Comparison of ENCODE assay signal across 38 mouse cellular contexts in the genomic region with DNA sequence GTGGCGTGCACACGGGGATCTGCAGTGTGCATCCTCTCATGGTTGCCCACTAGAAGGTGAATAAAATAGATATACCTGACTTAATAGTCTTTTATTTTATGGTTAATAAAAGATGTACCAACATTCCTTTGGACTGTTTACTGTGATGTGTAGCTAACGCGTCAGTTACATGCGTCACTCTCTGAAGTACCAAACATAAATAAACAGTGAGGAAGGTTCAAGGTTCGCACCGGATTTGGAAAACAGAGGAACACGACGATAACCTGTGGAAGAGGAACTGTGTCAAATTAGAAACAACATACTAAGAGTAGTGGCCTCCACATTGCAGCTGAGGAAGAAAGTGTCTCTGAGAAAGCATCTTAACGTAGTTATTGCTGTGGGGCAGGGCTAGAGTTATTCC. TPM values are rescaled to one million over a fixed set of nuclear protein-coding genes. Genes with fewer than 3 reads are reported as not detected.
"Had no signal": no experiment of that assay in that cellular context is flagged by ENCODE, and none has a peak within 500 bp of the region (broad histone marks: within the 10 kb centered on the region; RNA-seq: fewer than 3 reads in every experiment).

No protein-coding gene starts in this region.

- ATAC-seq: hindbrain, embryonic 16.5 days; inflammation-experienced regulatory T-cells, adult 6 months; intestine, embryonic 15.5 days; intestine, postnatal 0 days had no signal

- H3K4me1 ChIP-seq: heart, embryonic 10.5 days; heart, embryonic 12.5 days; hindbrain, embryonic 10.5 days; hindbrain, embryonic 13.5 days; intestine, embryonic 15.5 days; limb, embryonic 12.5 days had no signal

- H3K9ac ChIP-seq: heart, embryonic 12.5 days; hindbrain, embryonic 13.5 days; intestine, embryonic 15.5 days; limb, embryonic 12.5 days; liver, embryonic 14.5 days had no signal

- H3K27me3 ChIP-seq: heart, embryonic 12.5 days; hindbrain, embryonic 13.5 days; intestine, embryonic 15.5 days; limb, embryonic 12.5 days had no signal

- H3K27ac ChIP-seq: gastrocnemius, adult 2 months; heart, embryonic 10.5 days; hindbrain, embryonic 10.5 days; hindbrain, embryonic 13.5 days; intestine, embryonic 15.5 days; layer of hippocampus, adult 2 months; left cerebral cortex, adult 2 months; limb, embryonic 12.5 days; liver, embryonic 14.5 days had no signal

- H3K4me2 ChIP-seq: heart, embryonic 12.5 days; hindbrain, embryonic 13.5 days; intestine, embryonic 15.5 days; limb, embryonic 12.5 days had no signal

- H3K9me3 ChIP-seq: heart, embryonic 10.5 days; heart, embryonic 12.5 days; hindbrain, embryonic 10.5 days; hindbrain, embryonic 13.5 days; intestine, embryonic 15.5 days; limb, embryonic 12.5 days had no signal

- DNase-seq: gastrocnemius, adult 2 months; gastrocnemius, postnatal 10 days; gastrocnemius, postnatal 25 days; heart, adult 18-20 months; heart, postnatal 10 days; heart, postnatal 4 days; kidney, adult 18-20 months; kidney, adult 8-10 months; kidney, postnatal 10 days; kidney, postnatal 25 days; kidney, postnatal 4 days; liver had no signal

- H3K36me3 ChIP-seq: heart, embryonic 10.5 days; heart, embryonic 12.5 days; hindbrain, embryonic 10.5 days; hindbrain, embryonic 13.5 days; intestine, embryonic 15.5 days; limb, embryonic 12.5 days had no signal

- H3K4me3 ChIP-seq: gastrocnemius, adult 2 months; heart, embryonic 10.5 days; heart, embryonic 12.5 days; hindbrain, embryonic 10.5 days; hindbrain, embryonic 13.5 days; intestine, embryonic 15.5 days; layer of hippocampus, adult 2 months; left cerebral cortex, adult 2 months; limb, embryonic 12.5 days had no signal

RNA-seq across cellular contexts. Expression of gene Capza3, which starts 51.5 kb away (rescaled TPM):
- total RNA-seq: gastrocnemius, adult 2 months; gastrocnemius, postnatal 10 days; gastrocnemius, postnatal 25 days; gastrocnemius, postnatal 4 days; granulocyte monocyte progenitor cell, adult 5-6 weeks; heart, adult 18-20 months; heart, adult 8-10 months; heart, postnatal 10 days; heart, postnatal 25 days; heart, postnatal 4 days; layer of hippocampus, adult 2 months; layer of hippocampus, postnatal 10 days; layer of hippocampus, postnatal 25 days; left cerebral cortex, adult 2 months; left cerebral cortex, postnatal 14 days; left cerebral cortex, postnatal 36 days had no signal
- polyA plus RNA-seq: frontal cortex, adult 2 months; heart, embryonic 10.5 days; heart, embryonic 12.5 days; heart, embryonic 14.5 days; heart, embryonic 16.5 days; hindbrain, embryonic 10.5 days; hindbrain, embryonic 13.5 days; hindbrain, embryonic 16.5 days; inflammation-experienced regulatory T-cells, adult 6 months; intestine, embryonic 15.5 days; intestine, postnatal 0 days; kidney, embryonic 14.5 days; kidney, embryonic 16.5 days; limb, embryonic 12.5 days; limb, embryonic 14.5 days; liver, embryonic 14.5 days had no signal

RNA-seq across cellular contexts. Expression of gene Plcz1, which starts 51.7 kb away (rescaled TPM):
- total RNA-seq: gastrocnemius, adult 2 months; gastrocnemius, postnatal 10 days; gastrocnemius, postnatal 25 days; gastrocnemius, postnatal 4 days; granulocyte monocyte progenitor cell, adult 5-6 weeks; heart, adult 18-20 months; heart, adult 8-10 months; heart, postnatal 10 days; heart, postnatal 25 days; heart, postnatal 4 days had no signal
- polyA plus RNA-seq: heart, embryonic 10.5 days; heart, embryonic 12.5 days; heart, embryonic 14.5 days; heart, embryonic 16.5 days; hindbrain, embryonic 10.5 days; inflammation-experienced regulatory T-cells, adult 6 months; intestine, embryonic 15.5 days; intestine, postnatal 0 days; kidney, embryonic 14.5 days; limb, embryonic 12.5 days; liver, embryonic 14.5 days had no signal
